Mouse (Mus musculus): ENCODE measurements around the gene Vps4b.

The Vps4b gene

DNA sequence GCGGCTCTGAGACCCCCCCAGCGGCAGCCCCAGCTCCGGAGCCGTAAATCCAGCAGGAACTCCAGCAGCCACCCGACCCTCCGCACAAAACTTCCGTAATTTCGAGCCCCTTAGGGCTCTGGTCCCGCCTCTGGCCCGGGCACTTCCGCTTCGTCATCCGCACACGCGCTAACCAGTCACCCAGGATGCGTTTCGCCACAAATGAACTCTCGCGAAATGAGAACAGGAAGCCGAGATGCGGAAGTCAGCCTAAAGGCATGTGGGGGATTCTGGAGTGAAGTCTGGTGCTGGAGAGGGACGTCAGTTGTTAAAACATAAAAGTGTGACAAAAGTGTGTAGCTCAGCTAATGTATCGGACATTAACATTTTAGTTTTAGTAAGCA, at the start of gene Vps4b:
Gene Vps4b, minus strand, starts transcription at position 187 of the 383 bp plus-strand sequence.
- peak; percentile 94 for DNase-seq

DNA sequence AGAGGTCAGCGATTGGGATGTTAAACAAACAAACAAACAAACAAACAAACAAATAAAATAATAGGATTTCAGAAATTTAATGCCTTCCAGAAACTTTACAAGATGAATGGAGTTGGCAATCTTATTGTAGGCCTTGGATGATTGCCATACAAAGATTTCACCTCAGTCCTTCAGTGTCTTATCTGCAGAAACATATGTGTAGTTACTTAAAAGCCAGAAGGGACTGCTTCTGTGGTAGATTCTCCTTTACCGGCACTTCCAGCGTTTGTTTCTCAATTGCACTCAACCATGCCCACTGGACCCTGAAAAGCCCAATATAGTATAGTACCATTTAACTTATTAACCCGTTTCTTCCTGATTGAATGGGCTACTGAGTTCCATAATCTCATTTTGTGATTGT, 32.3 kb upstream of the Vps4b start:
- no peak for DNase-seq

- no peak for DNase-seq
Measured at GRCm38 (mm10) chr1:106822297-106822696, 25.8 kb upstream of the Vps4b start.

DNA sequence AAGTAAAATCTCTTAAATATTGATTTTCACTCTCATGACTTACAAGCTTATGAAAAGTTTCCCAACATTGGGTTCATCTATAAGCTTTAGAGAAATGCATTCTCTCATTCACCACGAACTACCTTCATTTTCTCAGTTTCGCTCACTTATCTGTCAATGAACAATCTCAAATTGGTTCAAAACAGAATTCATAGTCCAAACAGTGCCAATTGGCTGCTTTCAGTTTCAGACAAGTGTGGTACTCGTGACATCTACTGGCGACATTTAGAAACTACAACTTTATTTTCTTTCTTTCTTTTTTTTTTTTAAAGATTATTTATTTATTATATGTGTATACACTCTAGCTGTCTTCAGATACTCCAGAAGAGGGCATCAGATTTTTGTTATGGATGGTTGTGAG, 21.8 kb upstream of the Vps4b start:
- DNase-seq: no peak

DNA sequence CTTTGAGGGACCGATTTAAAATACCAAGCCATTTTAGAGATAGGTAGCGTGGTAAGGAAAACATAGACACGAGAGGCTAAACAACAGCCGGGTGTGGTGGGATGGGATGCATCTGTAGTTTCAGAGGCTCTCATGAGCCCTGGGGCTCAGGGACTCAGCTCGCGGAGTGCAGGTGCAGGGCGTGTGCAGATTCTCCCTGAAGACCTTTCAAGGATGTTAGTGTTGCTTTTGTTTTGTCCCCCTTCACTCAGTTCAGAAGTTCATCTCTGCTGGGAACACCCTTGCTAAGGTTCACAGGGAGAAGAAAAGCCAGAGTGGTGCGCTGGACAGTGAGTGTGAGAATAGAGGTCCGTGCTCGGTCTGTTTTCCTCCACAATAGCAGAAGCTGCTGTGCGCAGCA, 20.2 kb upstream of the Vps4b start:
- peak; percentile 35 for DNase-seq

DNA sequence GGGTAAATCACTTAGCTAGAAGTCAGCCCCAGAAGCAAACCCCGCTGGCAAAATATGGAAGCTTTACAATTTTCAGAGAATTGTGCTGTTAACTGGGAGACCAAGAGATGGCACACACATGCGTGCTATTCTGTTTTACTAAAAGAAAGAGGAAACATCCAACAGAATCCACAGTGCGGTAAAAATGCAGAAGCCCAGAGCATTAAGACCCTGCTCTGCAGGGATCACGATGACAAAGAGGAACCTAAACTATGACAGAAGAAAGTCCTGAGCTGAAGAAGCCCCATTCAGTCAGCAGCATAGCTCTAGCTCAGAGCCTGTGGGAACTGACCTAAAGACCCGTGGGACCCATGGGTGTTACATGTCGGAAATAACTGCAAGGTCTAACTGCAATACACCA, 18.7 kb upstream of the Vps4b start:
- no peak for DNase-seq

DNA sequence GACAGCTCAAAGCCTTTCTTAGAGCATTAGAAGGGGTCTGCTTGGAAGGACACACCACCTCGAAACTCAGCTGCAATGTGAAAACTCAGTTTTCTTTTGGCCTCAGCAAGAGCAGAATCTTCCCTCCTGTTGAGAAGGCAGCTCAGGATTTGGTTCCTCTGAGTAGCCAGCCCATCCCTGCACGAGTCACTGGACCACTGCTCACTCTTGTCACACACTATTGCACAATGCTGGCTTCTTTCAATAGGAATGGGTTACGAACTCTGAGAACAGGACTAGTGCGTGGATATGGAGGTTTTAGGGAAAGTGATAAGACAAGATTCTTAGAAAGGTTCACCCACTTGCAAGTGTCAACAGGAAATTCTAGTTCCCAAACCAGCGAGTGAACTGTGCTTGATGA, 18.3 kb upstream of the Vps4b start:
- DNase-seq: no peak

DNA sequence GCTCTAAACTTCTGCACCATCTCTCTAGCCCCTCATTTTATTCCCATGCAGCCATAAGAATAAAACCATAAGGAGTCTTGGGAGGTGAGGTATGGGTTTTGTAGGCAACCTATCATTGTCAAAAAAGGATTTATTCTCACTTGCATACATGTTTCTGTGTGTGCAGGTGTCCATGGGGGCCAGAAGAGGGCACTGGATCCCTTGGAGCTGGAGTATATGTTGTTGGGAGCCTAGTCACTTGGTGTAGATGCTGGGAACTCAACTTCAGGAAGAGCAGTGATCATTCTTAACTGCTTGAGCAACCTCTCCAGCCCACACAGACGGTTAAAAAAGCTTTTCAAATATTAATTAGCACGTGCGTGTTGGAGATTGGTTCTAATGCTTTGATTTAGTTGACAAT, 3.4 kb upstream of the Vps4b start:
- peak; percentile 13 for DNase-seq

DNA sequence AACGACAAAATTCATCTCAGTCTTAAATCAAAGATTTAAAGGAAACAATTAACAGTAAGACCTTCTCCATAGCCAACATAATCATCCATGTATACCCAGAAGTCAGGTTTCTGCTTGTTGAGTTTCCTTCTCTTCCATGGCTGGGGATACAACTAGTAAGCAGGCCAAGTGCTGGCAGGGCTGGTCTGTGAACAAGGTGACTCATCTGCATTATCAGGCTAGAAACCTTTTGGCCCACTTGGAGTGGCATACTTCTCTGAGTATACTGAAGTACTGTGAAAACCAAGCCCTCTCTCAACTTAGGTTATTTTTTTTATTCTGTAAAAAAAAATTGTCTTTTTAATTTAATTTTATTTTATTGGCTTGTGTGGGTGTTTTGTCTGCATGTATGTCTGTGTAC, 2.9 kb upstream of the Vps4b start:
- no peak for DNase-seq

DNA sequence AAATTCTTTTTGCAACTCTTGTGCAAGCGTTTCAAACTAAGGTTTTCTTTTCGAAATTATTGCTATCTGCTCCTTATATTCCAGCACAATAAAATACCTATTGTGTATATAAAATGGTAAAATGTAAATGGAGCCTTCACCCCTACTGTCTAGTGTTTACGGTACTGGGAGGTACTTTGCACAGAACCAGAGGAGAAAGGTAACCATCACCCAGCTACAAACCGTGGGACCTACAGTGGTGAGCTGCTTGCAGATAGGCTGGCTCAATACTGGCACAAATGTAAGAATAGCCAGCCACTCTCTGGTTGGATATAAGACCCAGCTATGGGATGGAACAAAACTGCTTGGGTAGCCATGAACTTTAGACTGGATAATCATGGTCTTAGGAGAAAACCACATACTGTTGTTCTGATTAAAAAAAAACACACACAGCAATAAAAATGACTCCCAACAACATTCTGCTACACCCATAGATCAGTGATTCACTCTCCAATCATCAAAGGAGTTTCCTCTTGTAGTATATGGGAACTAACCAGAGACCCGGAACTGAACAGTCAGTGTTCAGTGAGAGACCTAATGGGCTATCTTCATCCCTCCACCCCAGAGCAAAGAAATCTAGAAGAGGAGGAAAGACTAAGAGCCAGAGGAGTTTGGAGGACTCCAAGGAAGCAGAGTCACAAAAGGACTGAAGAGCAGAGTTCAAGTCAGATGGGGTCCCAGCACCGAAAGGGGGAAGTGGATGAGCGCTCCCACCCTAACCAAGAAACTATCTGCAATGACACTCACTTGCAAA, 655 bp upstream of the Vps4b start:
- no peak for DNase-seq

- DNase-seq: peak; percentile 67
Measured at GRCm38 (mm10) chr1:106795634-106796541, 640 bp downstream of the Vps4b start.

GRCm38 (mm10) chr1:106774896-106775295, 21.6 kb downstream of the Vps4b start:
- no peak for DNase-seq

- no peak for DNase-seq
Measured at GRCm38 (mm10) chr1:106774092-106774491, 22.4 kb downstream of the Vps4b start.

- no peak for DNase-seq
Measured at GRCm38 (mm10) chr1:106768773-106769172, 27.8 kb downstream of the Vps4b start.

GRCm38 (mm10) chr1:106765771-106766170, 30.8 kb downstream of the Vps4b start:
- no peak for DNase-seq

DNA sequence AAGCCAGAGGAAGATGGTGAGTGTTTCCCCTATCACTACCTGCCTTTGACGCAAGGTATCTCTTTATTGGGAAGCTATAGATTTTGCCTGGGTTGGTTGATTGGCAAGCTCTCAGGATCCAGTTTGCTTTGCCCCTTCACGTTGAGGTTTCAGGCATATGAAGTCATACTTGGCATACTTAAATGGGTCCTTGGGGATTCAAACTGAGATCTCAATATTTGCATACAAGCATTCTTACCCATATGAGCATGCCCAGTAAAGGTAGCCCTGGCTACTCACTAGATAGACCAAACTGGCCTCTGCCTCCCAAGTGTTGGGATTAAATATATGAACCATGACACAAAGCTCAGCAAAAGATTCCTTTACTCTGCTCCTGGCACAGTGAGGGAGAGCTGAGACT, 31.7 kb downstream of the Vps4b start:
- DNase-seq: no peak

DNA sequence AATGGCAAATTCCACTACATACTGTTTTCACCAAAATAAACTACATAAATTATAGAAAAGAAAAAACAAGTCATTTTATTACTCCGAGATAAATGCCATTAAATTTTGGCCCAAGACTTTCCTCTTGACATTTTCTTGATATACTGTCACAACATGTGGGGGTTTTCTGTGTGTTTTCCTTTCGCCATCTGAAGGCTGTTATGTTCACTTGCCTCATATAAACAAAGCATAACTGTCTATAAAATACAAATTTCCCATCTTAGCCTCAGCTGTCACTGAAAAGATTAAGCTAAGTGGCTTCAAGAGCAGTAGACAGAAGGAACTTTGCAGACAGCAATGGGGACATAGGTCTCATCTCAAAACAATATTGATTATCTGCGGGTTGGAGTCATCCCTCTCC, 32.2 kb downstream of the Vps4b start:
- DNase-seq: no peak

DNA sequence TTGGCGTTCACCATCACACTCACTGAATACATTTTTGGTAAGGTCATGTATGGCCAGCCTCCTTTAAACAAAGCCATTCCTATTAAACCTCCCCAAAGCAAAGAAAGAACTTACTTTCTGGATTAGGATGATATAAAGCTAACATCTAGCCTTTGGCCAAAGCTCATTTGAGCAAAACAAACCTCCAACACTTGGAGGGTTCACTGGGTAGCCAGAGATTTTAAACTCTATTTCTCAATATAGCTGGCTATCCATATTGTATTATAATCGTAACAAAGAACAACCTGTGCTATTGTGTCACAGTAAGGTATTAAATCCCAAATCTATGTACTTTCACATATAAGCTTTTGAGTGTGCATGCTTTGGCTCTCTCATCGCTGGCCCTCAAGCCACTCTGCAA, 35.8 kb downstream of the Vps4b start:
- DNase-seq: no peak

DNA sequence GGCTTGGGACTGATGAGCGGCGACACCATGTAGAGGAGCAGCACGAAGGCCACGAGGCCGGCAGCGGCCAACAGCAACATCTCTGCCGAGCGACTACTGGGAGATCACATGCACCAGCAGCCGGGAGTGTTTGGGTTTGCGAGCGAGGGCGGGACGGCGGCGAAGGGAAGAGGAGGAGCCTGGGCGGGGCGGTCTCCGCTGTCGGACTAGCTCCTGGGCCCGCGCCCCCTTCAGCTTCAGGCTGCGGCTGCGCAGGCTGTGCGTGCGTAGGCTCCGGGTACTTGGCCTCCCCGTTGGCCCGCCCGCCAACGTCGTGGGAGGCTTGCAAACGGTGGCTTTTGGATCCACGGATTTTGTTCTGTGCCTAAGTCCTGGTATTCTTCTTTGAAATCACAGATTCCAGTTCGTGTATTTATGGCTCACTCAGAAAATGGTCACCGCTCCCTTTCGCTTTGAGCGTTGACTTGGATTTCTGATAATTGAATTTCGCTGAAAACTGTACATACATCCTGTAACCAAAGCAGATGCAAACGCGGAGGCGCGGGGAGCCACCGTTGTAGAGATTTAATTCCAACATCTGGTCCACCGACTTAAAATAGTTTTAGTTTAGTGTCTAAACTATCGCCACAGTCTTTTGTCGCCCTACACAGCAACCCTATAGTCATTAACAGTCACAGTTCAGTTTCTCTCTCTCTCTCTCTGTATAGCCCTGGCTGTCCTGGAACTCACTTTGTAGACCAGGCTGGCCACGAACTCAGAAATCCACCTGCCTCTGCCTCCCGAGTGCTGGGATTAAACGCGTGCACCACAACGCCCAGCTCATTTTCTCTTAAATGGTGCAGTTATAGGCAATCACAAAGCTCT, 36.7 kb downstream of the Vps4b start, which contains the start of gene Kdsr:
Gene Kdsr, minus strand, starts transcription at position 156 of the 864 bp plus-strand sequence.
- DNase-seq: peak; percentile 96

GRCm38 (mm10) chr1:106758734-106759571, 37.6 kb downstream of the Vps4b start:
- DNase-seq: peak; percentile 56

GRCm38 (mm10) chr1:106756633-106757032, 39.9 kb downstream of the Vps4b start:
- no peak for DNase-seq

DNA sequence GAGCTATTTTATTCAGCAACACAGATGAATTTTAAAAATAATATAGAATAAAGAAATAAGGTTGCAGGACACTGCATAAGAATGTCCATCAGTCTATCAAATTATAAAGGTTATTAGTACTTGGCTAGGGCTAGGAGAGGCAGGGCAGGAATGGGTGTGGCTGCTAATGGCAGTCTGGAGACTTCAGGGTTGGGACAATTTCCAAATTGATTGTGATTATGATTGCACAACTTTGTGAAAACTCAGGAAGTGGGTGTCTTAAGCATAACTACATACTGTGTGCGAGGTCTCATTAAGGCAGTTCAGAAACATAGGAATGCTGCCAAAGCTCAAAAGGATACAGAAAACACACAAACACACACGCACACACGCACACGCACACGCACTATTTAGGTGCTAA, 44.5 kb downstream of the Vps4b start:
- no peak for DNase-seq
